Mouse (Mus musculus) gastrocnemius, postnatal 14 days (tissue): ENCODE data around the gene Magi2. TPM values are rescaled to one million over a fixed set of nuclear protein-coding genes. Genes with fewer than 3 reads are reported as not detected.
"Not testable (repeated sequence)": the region's sequence is repeated elsewhere in the genome, so short reads cannot be mapped to it uniquely, and the experiment has no call there.

Experiments used
- DNase-seq: peaks from one replicate; pipeline ENCODE4 v3.0.0; 2021; ENCODE audit warnings: mixed read lengths
- intact Hi-C: fragments of 180-260 bp; cut with DNase I; formaldehyde crosslinking; loops from one replicate; pipeline ENCODE4 v1.15.1; 2025; ENCODE audit warnings: low total_unique reads
- total RNA-seq, 2 experiments: library from RNA; stranded (reverse); gene quantifications; 2 replicates each; pipeline ENCODE4 v1.2.3; 2021

Magi2 gene
- total RNA-seq, 2 experiments from 2014 or later: 2.1 to 3.6 TPM

- no peak for DNase-seq
- intact Hi-C loops: no loop called here
These were observed 926.7 kb downstream of the Magi2 start for GRCm38 (mm10) chr5:20153359-20154125.

GRCm38 (mm10) chr5:20196765-20197164 lies 969.9 kb downstream of the Magi2 start:
- DNase-seq: no peak
- intact Hi-C loops: no loop called here

GRCm38 (mm10) chr5:20197395-20197794 lies 970.6 kb downstream of the Magi2 start:
- intact Hi-C loops: no loop called here
- DNase-seq: no peak

- intact Hi-C loops: no loop called here
- no peak for DNase-seq
These were observed 974.5 kb downstream of the Magi2 start for GRCm38 (mm10) chr5:20201348-20201747.

- intact Hi-C loops: no loop called here
- no peak for DNase-seq
These were observed 981.3 kb downstream of the Magi2 start for GRCm38 (mm10) chr5:20208110-20208509.

GRCm38 (mm10) chr5:20213299-20213698 lies 986.5 kb downstream of the Magi2 start:
- no peak for DNase-seq
- intact Hi-C loops: no loop called here

GRCm38 (mm10) chr5:20226471-20227210 lies 999.8 kb downstream of the Magi2 start:
- intact Hi-C loops: no loop called here

GRCm38 (mm10) chr5:20227912-20228762 lies 1001.3 kb downstream of the Magi2 start:
- DNase-seq: no peak
- intact Hi-C loops: no loop called here

More at GRCm38 (mm10) chr5:20226471-20227210, 999.8 kb downstream of the Magi2 start:
- DNase-seq: no peak

GRCm38 (mm10) chr5:20231908-20232307 lies 1005.1 kb downstream of the Magi2 start:
- intact Hi-C loops: no loop called here
- DNase-seq: no peak

- intact Hi-C loops: no loop called here
- DNase-seq: no peak
These were observed 1014.7 kb downstream of the Magi2 start for GRCm38 (mm10) chr5:20241523-20241922.

GRCm38 (mm10) chr5:20242496-20242895 lies 1015.7 kb downstream of the Magi2 start:
- intact Hi-C loops: no loop called here
- no peak for DNase-seq

- DNase-seq: no peak
- intact Hi-C loops: no loop called here
These were observed 1022.5 kb downstream of the Magi2 start for GRCm38 (mm10) chr5:20249382-20249781.

- no peak for DNase-seq
- intact Hi-C loops: no loop called here
These were observed 1024.7 kb downstream of the Magi2 start for GRCm38 (mm10) chr5:20251541-20251940.

GRCm38 (mm10) chr5:20256150-20256868 lies 1029.5 kb downstream of the Magi2 start:
- no peak for DNase-seq
- intact Hi-C loops: no loop called here

- intact Hi-C loops: no loop called here
- no peak for DNase-seq
These were observed 1030.1 kb downstream of the Magi2 start for GRCm38 (mm10) chr5:20256933-20257332.

GRCm38 (mm10) chr5:20257419-20257818 lies 1030.6 kb downstream of the Magi2 start:
- no peak for DNase-seq
- intact Hi-C loops: no loop called here

- intact Hi-C loops: no loop called here
- DNase-seq: no peak
These were observed 1032.9 kb downstream of the Magi2 start for GRCm38 (mm10) chr5:20259719-20260118.

GRCm38 (mm10) chr5:20272680-20273079 lies 1045.8 kb downstream of the Magi2 start:
- intact Hi-C loops, DNase-seq: not testable (repeated sequence)

GRCm38 (mm10) chr5:20275632-20276031 lies 1048.8 kb downstream of the Magi2 start:
- intact Hi-C loops: no loop called here

More at GRCm38 (mm10) chr5:20275632-20276031, 1048.8 kb downstream of the Magi2 start:
- no peak for DNase-seq
